ENCODE assay signal across 14 mouse cellular contexts in the genomic region with DNA sequence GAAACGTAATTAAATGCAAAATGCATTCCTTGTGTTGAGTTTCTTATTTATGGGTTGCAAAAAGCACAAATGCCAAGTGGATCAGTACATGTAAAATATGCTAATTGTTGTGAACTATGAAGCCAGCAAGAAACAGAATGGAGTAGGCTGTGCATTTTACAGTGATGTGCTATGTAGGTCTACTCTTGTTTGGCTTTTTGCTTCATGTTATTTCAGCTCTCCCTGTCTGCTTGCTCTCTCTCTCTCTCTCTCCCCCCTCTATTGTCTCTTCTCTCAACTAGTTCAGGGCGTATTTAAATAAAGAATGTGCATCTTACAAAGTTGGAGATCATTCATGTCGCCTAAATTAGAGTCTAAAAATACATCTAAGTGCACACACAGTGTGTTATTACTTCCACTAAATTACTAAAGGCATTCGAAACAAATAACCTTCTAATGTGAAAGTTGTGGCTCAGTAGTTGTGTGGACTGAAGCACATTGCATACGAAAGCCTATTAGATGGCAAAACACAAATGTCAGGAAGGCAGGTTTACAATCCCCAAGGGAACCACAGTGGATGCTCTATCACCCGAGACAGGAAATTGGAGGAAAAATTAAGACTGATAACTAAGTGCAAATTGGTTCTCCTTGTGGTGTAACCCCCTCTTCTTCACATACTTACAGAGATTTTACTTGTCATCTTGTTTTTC.
"Had no signal": no experiment of that assay in that cellular context is flagged by ENCODE, and none has a peak within 500 bp of the region (broad histone marks: within the 10 kb centered on the region; RNA-seq: fewer than 3 reads in every experiment).

No protein-coding gene starts in this region.

- H3K4me3 ChIP-seq: left cerebral cortex, adult 2 months; liver, embryonic 13.5 days; myocyte had no signal

- H3K9me3 ChIP-seq: liver, embryonic 13.5 days had no signal

- DNase-seq: kidney, adult 2 months; kidney, postnatal 36 days; layer of hippocampus, postnatal 36 days; liver, embryonic 13.5 days; lung, adult 2 months; lung, postnatal 14 days; lung, postnatal 4 days; midbrain, embryonic 14.5 days; thymus, adult 18-20 months; thymus, postnatal 36 days had no signal

- H3K4me2 ChIP-seq: liver, embryonic 13.5 days; midbrain, embryonic 11.5 days had no signal

- H3K9ac ChIP-seq: liver, embryonic 13.5 days had no signal

- H3K27ac ChIP-seq: kidney, postnatal 0 days; left cerebral cortex, adult 2 months; liver, embryonic 13.5 days had no signal

- H3K36me3 ChIP-seq: liver, embryonic 13.5 days had no signal

- H3K27me3 ChIP-seq: liver, embryonic 13.5 days had no signal

- H3K4me1 ChIP-seq: liver, embryonic 13.5 days had no signal
